Mouse (Mus musculus) kidney, embryonic 14.5 days (tissue): Measurements from ENCODE around the gene Phyhd1. TPM values are rescaled to one million over a fixed set of nuclear protein-coding genes. Genes with fewer than 3 reads are reported as not detected.

ENCODE experiments used
- ATAC-seq: fragments of 200-750 bp; cut with Nextera tagmentation; 2 replicates; pipeline ENCODE4 v1.8.0; 2017; ENCODE audit warnings: moderate number of reproducible peaks, mild to moderate bottlenecking, moderate TSS enrichment, moderate library complexity; ENCODE audit not compliant: low FRiP score, low TSS enrichment
- H3K27ac ChIP-seq: fragments of 300-500 bp; sonication (generic); 2 replicates; pipeline ENCODE4 v1.5.1; 2014; ENCODE audit warnings: low read depth, mild to moderate bottlenecking, low read length, moderate library complexity, mixed read lengths
- H3K27me3 ChIP-seq: fragments of 300-500 bp; sonication (generic); 2 replicates; pipeline ENCODE4 v1.6.1; 2014; ENCODE audit warnings: mild to moderate bottlenecking, low read length; ENCODE audit not compliant: control insufficient read depth, insufficient read depth
- H3K36me3 ChIP-seq: fragments of 300-500 bp; sonication (generic); 2 replicates; pipeline ENCODE4 v1.6.1; 2014; ENCODE audit warnings: low read length, mixed read lengths; ENCODE audit not compliant: control insufficient read depth, insufficient read depth
- H3K4me1 ChIP-seq: fragments of 300-500 bp; sonication (generic); 2 replicates; pipeline ENCODE4 v1.6.1; 2014; ENCODE audit warnings: low read length, mixed read lengths; ENCODE audit not compliant: control insufficient read depth, insufficient read depth
- H3K4me2 ChIP-seq: fragments of 300-500 bp; sonication (generic); replicated peaks from 2 replicates; pipeline ENCODE4 v1.6.1; 2014; ENCODE audit warnings: low read depth, mild to moderate bottlenecking, low read length
- H3K4me3 ChIP-seq: fragments of 300-500 bp; sonication (generic); 2 replicates; pipeline ENCODE4 v1.5.1; 2014; ENCODE audit warnings: mild to moderate bottlenecking, low read length
- H3K9ac ChIP-seq: fragments of 300-500 bp; sonication (generic); 2 replicates; pipeline ENCODE4 v1.6.1; 2014; ENCODE audit warnings: low read depth, mild to moderate bottlenecking, low read length, moderate library complexity
- H3K9me3 ChIP-seq: fragments of 300-500 bp; sonication (generic); 2 replicates; pipeline ENCODE4 v1.6.1; 2016; ENCODE audit warnings: low read length; ENCODE audit not compliant: control insufficient read depth
- WGBS: fragments of 180-500 bp; shearing (Covaris S2); extraction: QIAGEN DNeasy Blood & Tissue Kit; methylation state at CpG from one replicate; pipeline ENCODE4 v1.1.7; 2014; 5-methylcytosine and 5-hydroxymethylcytosine counted together
- polyA plus RNA-seq: library from polyadenylated mRNA; unstranded; fragments of >200 nt; fragmentation: Nextera tagmentation; extraction: Ambion mirVana; gene quantifications from 2 replicates; pipeline ENCODE4 v1.2.1, GENCODE M21; 2014

The Phyhd1 gene
- polyA plus RNA-seq, 1 experiment from 2014 or later: 11.5 TPM

- Histone ChIP-seq H3K4me3 (no peak within 1 kb of the TSS), H3K4me1 (peaks cover 29% of the 10 kb centered on the region), H3K4me2 (0 out of 2 replicates have a peak within 1 kb of the TSS, but pooled peaks have one; percentile 2), H3K9ac (peak within 1 kb of the TSS; percentile 86), H3K27me3 (no peaks in the 10 kb centered on the region), H3K36me3 (peaks cover 46% of the 10 kb centered on the region), H3K27ac (peak within 1 kb of the TSS; percentile 37; the same call in 1 of the 2 replicates), H3K9me3 (no peaks in the 10 kb centered on the region)
- no peak for ATAC-seq
- 82% methylated on average over 2 of the region's 2 CpGs for WGBS
These were observed 25.7 kb upstream of the Phyhd1 start, which contains the start of gene Gm28035 for GRCm38 (mm10) chr2:30240267-30240666. Gm28035 (plus strand) TSS chr2:30240567.

- Histone ChIP-seq H3K9me3 (no peaks in the 10 kb centered on the region), H3K27ac (no peak overlapping the region), H3K27me3 (no peaks in the 10 kb centered on the region), H3K36me3 (peaks cover 54% of the 10 kb centered on the region), H3K9ac (no peak overlapping the region), H3K4me2 (no peak overlapping the region), H3K4me3 (no peak overlapping the region), H3K4me1 (peaks cover 23% of the 10 kb centered on the region)
- ATAC-seq: no peak
- WGBS: 42% methylated on average over 4 of the region's 4 CpGs
These were observed 23.5 kb upstream of the Phyhd1 start for GRCm38 (mm10) chr2:30242509-30242908.

GRCm38 (mm10) chr2:30243391-30243790, 22.6 kb upstream of the Phyhd1 start:
- Histone ChIP-seq H3K27me3 (no peaks in the 10 kb centered on the region), H3K4me1 (peaks cover 22% of the 10 kb centered on the region)

GRCm38 (mm10) chr2:30244595-30245178, 21.3 kb upstream of the Phyhd1 start:
- H3K4me2 ChIP-seq: no peak overlapping the region
- peaks cover 71% of the 10 kb centered on the region for H3K36me3 ChIP-seq
- no peak for ATAC-seq
- peaks cover 9% of the 10 kb centered on the region; the same call in 1 of the 2 replicates for H3K4me1 ChIP-seq
- 67% methylated on average over 7 of the region's 7 CpGs for WGBS
- no peaks in the 10 kb centered on the region for H3K9me3 ChIP-seq
- no peak overlapping the region for H3K4me3 ChIP-seq
- no peak overlapping the region for H3K27ac ChIP-seq
- no peak overlapping the region for H3K9ac ChIP-seq
- H3K27me3 ChIP-seq: no peaks in the 10 kb centered on the region

More at GRCm38 (mm10) chr2:30243391-30243790, 22.6 kb upstream of the Phyhd1 start:
- no peak for ATAC-seq
- WGBS: 83% methylated on average over 4 of the region's 4 CpGs
- H3K9ac ChIP-seq: no peak overlapping the region
- no peak overlapping the region for H3K4me2 ChIP-seq
- H3K4me3 ChIP-seq: no peak overlapping the region
- no peak overlapping the region for H3K27ac ChIP-seq
- no peaks in the 10 kb centered on the region for H3K9me3 ChIP-seq
- H3K36me3 ChIP-seq: peaks cover 60% of the 10 kb centered on the region

GRCm38 (mm10) chr2:30247036-30247435, 19.0 kb upstream of the Phyhd1 start:
- Histone ChIP-seq H3K9ac (no peak overlapping the region), H3K27ac (no peak overlapping the region), H3K4me1 (peaks cover 13% of the 10 kb centered on the region; the same call in 1 of the 2 replicates), H3K27me3 (no peaks in the 10 kb centered on the region), H3K4me2 (no peak overlapping the region), H3K9me3 (no peaks in the 10 kb centered on the region), H3K36me3 (peaks cover 59% of the 10 kb centered on the region), H3K4me3 (no peak overlapping the region)
- ATAC-seq: no peak
- 63% methylated on average over 5 of the region's 5 CpGs for WGBS

- WGBS: 68% methylated on average over 4 of the region's 4 CpGs
- H3K9me3 ChIP-seq: no peaks in the 10 kb centered on the region
- no peak overlapping the region for H3K4me2 ChIP-seq
- ATAC-seq: no peak
- H3K36me3 ChIP-seq: peaks cover 53% of the 10 kb centered on the region
- no peaks in the 10 kb centered on the region for H3K27me3 ChIP-seq
- no peak overlapping the region for H3K4me3 ChIP-seq
- no peak overlapping the region for H3K9ac ChIP-seq
- no peak overlapping the region for H3K27ac ChIP-seq
- 0 out of 2 replicates have a peak, but pooled peaks cover 8% of the 10 kb centered on the region for H3K4me1 ChIP-seq
These were observed 18.3 kb upstream of the Phyhd1 start for GRCm38 (mm10) chr2:30247681-30248080.

- Histone ChIP-seq H3K4me2 (no peak overlapping the region), H3K9ac (no peak overlapping the region), H3K27me3 (no peaks in the 10 kb centered on the region), H3K9me3 (no peaks in the 10 kb centered on the region), H3K27ac (no peak overlapping the region), H3K4me3 (no peak overlapping the region), H3K4me1 (0 out of 2 replicates have a peak, but pooled peaks cover 8% of the 10 kb centered on the region), H3K36me3 (peaks cover 46% of the 10 kb centered on the region)
- ATAC-seq: no peak
- WGBS: 96% methylated on average over 3 of the region's 3 CpGs
These were observed 16.8 kb upstream of the Phyhd1 start for GRCm38 (mm10) chr2:30249182-30249581.

GRCm38 (mm10) chr2:30250166-30251128, 15.6 kb upstream of the Phyhd1 start:
- Histone ChIP-seq H3K4me1 (0 out of 2 replicates have a peak, but pooled peaks cover 5% of the 10 kb centered on the region), H3K27me3 (no peaks in the 10 kb centered on the region), H3K4me2 (no peak overlapping the region), H3K27ac (no peak overlapping the region), H3K4me3 (no peak overlapping the region), H3K36me3 (peaks cover 47% of the 10 kb centered on the region), H3K9ac (no peak overlapping the region), H3K9me3 (no peaks in the 10 kb centered on the region)
- 89% methylated on average over 10 of the region's 10 CpGs for WGBS
- no peak for ATAC-seq
